Mouse (Mus musculus) olfactory bulb, adult 2 months (tissue): ENCODE measurements around the gene Adcy6.

ENCODE experiments used
- CTCF ChIP-seq: fragments of 200-500 bp; IDR thresholded peaks from 2 replicates; pipeline ENCODE4 v1.5.1; 2012; ENCODE audit warnings: low read depth, mild to moderate bottlenecking, low read length, moderate library complexity; ENCODE audit not compliant: insufficient read depth
- POLR2A ChIP-seq: fragments of 200-500 bp; IDR thresholded peaks from 2 replicates; pipeline ENCODE4 v1.6.1; 2012; ENCODE audit warnings: mild to moderate bottlenecking, low read depth, low read length, moderate library complexity; ENCODE audit not compliant: insufficient read depth

GRCm38 (mm10) chr15:98582996-98583395 is 26.9 kb downstream of the Adcy6 start:
- no peak for TF ChIP-seq CTCF
- TF ChIP-seq POLR2A, result no peak
